Mouse (Mus musculus): ENCODE measurements around the gene Map3k20.

DNA sequence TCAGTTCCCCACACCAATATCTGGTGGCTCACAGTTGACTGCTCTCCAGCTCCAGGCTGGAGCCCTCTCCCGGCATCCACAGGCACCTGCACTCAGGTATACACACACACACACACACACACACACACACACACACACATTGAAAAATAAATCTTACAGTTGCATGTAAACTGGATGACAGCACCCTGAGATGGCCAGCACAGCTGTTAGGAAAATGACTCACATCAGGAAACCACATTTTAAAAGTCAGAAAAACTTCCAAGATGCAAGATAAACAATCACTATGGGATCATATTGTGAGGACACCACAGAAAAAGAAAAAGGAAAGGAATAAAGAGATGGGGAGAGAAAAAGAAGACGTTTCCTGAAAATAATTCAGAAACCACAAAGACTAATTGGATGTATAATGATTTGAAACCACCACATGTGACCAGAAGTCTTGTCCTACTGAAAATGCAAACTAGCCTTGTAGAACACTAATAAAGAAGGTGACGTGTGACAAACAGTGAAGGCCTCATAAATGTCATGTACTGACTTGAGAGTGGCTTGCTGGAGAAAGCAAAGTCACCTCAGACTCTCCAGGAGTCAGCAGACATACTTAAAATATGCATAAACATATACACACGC lies 7.1 kb upstream of the Map3k20 start:
- no peak for TF ChIP-seq CTCF (IDR thresholded peaks at IDR 0.05; ENCODE audit: control insufficient read depth, insufficient read depth, low read length)
- TF ChIP-seq POLR2A (IDR thresholded peaks at IDR 0.05; ENCODE audit: borderline replicate concordance, control insufficient read depth, low read depth, low read length): no peak

Data from bone marrow, adult 2 months (tissue).